Mouse (Mus musculus) liver, embryonic 16.5 days (tissue): ENCODE data around the gene Zdhhc20. TPM values are rescaled to one million over a fixed set of nuclear protein-coding genes. Genes with fewer than 3 reads are reported as not detected.
A peak's percentile ranks its signal among the peaks of the same experiment; 100 is the strongest.
"Not testable (repeated sequence)": the region's sequence is repeated elsewhere in the genome, so short reads cannot be mapped to it uniquely, and the experiment has no call there.

ENCODE experiments used
- ATAC-seq: fragments of 200-750 bp; cut with Nextera tagmentation; 2 replicates; pipeline ENCODE4 v1.8.0; 2017; ENCODE audit warnings: low read depth, mild to moderate bottlenecking, moderate number of reproducible peaks, moderate library complexity
- H3K27ac ChIP-seq: fragments of 300-500 bp; sonication (generic); 2 replicates; pipeline ENCODE4 v1.5.1; 2014; ENCODE audit warnings: mild to moderate bottlenecking, low read length
- H3K27me3 ChIP-seq: fragments of 300-500 bp; sonication (generic); 2 replicates; pipeline ENCODE4 v1.6.1; 2014; ENCODE audit warnings: low read depth, low read length, mixed read lengths; ENCODE audit not compliant: control insufficient read depth, insufficient read depth
- H3K36me3 ChIP-seq: fragments of 300-500 bp; sonication (generic); 2 replicates; pipeline ENCODE4 v1.6.1; 2014; ENCODE audit warnings: mild to moderate bottlenecking; ENCODE audit not compliant: control insufficient read depth, insufficient read depth
- H3K4me1 ChIP-seq: fragments of 300-500 bp; sonication (generic); 2 replicates; pipeline ENCODE4 v1.6.1; 2014; ENCODE audit warnings: low read depth, low read length, mixed read lengths; ENCODE audit not compliant: control insufficient read depth
- H3K4me2 ChIP-seq: fragments of 300-500 bp; sonication (generic); 2 replicates; pipeline ENCODE4 v1.6.1; 2014; ENCODE audit warnings: low read depth, low read length, mixed read lengths
- H3K4me3 ChIP-seq: fragments of 300-500 bp; sonication (generic); 2 replicates; pipeline ENCODE4 v1.5.1; 2014; ENCODE audit warnings: low read depth, mild to moderate bottlenecking, low read length
- H3K9ac ChIP-seq: fragments of 300-500 bp; sonication (generic); 2 replicates; pipeline ENCODE4 v1.6.1; 2014; ENCODE audit warnings: low read depth, low read length
- H3K9me3 ChIP-seq: fragments of 300-500 bp; sonication (generic); replicated peaks from 2 replicates; pipeline ENCODE4 v1.6.1; 2016; ENCODE audit warnings: low read length; ENCODE audit not compliant: control insufficient read depth
- WGBS: fragments of 180-500 bp; shearing (Covaris S2); extraction: QIAGEN DNeasy Blood & Tissue Kit; methylation state at CpG from one replicate; pipeline ENCODE4 v1.1.7; 2014; ENCODE audit not compliant: insufficient replicate concordance; 5-methylcytosine and 5-hydroxymethylcytosine counted together
- polyA plus RNA-seq: library from polyadenylated mRNA; unstranded; fragments of >200 nt; fragmentation: Nextera tagmentation; extraction: Ambion mirVana; gene quantifications from 2 replicates; pipeline ENCODE4 v1.2.1, GENCODE M21; 2015

Zdhhc20 gene
- polyA plus RNA-seq, 1 experiment from 2014 or later: 12.5 TPM

DNA sequence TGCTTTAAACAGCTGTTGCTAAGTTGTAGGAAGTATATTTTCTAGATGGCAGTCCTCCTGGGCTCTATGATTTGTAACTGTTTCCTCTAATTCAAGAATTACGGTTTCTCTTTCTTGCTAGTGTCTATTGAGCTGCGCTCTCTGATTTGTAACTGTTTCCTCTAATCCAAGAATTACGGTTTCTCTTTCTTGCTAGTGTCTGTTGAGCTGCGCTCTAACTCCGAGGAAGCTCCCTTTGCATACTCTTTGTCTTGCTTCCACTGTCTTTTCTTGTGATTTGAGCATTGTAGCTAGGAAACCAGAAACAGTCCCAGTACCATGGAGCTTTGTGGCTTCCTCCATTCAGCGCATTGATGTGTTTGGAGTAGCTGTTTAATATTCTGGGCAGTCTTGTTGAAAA is 25.3 kb upstream of the Zdhhc20 start:
- ATAC-seq: no peak
- Histone ChIP-seq H3K27me3 (no peaks in the 10 kb centered on the region), H3K36me3 (peaks cover 6% of the 10 kb centered on the region), H3K9ac (no peak overlapping the region), H3K4me2 (no peak overlapping the region), H3K4me3 (no peak overlapping the region), H3K27ac (no peak overlapping the region), H3K4me1 (peaks cover 5% of the 10 kb centered on the region), H3K9me3 (no peaks in the 10 kb centered on the region)
- WGBS: 73% methylated on average over 6 of the region's 6 CpGs

DNA sequence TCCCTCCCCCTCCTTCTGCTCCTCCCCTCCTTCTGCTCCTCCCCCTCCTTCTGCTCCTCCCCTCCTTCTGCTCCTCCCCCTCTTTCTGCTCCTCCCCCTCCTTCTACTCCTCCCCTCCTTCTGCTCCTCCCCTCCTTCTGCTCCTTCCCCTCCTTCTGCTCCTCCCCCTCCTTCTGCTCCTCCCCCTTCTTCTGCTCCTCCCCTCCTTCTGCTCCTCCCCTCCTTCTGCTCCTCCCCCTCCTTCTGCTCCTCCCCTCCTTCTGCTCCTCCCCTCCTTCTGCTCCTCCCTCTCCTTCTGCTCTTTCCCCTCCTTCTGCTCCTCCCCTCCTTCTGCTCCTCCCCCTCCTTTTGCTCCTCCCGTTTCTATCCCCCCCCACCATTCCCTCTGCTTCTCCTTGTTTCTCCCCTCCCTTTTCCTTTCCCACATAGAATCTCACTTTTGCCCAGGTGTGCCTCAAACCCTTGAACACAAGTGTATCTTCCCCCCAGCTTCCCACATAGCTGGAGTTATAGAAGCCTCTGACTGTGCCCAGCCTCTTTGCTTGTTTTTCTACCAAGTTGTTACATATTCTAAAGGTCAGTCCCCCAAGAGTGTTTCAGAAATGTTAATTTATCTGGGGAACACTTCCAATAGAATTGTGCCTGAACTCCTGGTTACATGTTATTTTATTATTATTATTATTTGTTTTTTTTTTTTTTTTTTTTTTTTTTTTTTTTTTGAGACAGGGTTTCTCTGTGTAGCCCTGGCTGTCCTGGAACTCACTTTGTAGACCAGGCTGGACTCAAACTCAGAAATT is 22.3 kb upstream of the Zdhhc20 start:
- H3K4me2 ChIP-seq, H3K9ac ChIP-seq, H3K36me3 ChIP-seq, H3K9me3 ChIP-seq, H3K4me3 ChIP-seq, H3K4me1 ChIP-seq, H3K27me3 ChIP-seq, ATAC-seq, H3K27ac ChIP-seq: not testable (repeated sequence)
- 27% methylated on average over 1 of the region's 1 CpGs for WGBS

DNA sequence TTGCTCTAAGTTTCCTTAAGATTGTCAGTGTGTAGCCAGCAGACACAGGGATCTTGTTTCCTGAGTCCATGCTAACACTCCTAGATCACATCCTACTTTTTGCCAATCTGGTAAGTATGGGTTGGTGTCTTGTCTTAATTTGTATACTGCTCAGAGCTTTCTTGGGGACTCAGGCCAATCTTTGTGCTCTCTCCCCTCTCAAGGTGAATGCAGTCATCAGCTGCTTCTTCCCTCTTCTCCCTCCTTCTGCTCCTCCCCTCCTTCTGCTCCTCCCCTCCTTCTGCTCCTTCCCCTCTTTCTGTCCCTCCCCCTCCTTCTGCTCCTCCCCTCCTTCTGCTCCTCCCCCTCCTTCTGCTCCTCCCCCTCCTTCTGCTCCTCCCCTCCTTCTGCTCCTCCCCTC is 21.7 kb upstream of the Zdhhc20 start:
- not testable (repeated sequence) for H3K36me3 ChIP-seq, ATAC-seq, H3K9me3 ChIP-seq, H3K4me1 ChIP-seq, H3K9ac ChIP-seq, H3K4me3 ChIP-seq, H3K27ac ChIP-seq, H3K27me3 ChIP-seq, H3K4me2 ChIP-seq

- H3K36me3 ChIP-seq: no peaks in the 10 kb centered on the region
- no peak overlapping the region for H3K4me2 ChIP-seq
- ATAC-seq: no peak
- no peak overlapping the region for H3K9ac ChIP-seq
- H3K4me3 ChIP-seq: no peak overlapping the region
- 69% methylated on average over 4 of the region's 4 CpGs for WGBS
- no peaks in the 10 kb centered on the region for H3K27me3 ChIP-seq
- H3K27ac ChIP-seq: no peak overlapping the region
- no peaks in the 10 kb centered on the region for H3K9me3 ChIP-seq
- H3K4me1 ChIP-seq: peaks cover 6% of the 10 kb centered on the region
These were observed 21.2 kb upstream of the Zdhhc20 start for GRCm38 (mm10) chr14:57911316-57911715.

DNA sequence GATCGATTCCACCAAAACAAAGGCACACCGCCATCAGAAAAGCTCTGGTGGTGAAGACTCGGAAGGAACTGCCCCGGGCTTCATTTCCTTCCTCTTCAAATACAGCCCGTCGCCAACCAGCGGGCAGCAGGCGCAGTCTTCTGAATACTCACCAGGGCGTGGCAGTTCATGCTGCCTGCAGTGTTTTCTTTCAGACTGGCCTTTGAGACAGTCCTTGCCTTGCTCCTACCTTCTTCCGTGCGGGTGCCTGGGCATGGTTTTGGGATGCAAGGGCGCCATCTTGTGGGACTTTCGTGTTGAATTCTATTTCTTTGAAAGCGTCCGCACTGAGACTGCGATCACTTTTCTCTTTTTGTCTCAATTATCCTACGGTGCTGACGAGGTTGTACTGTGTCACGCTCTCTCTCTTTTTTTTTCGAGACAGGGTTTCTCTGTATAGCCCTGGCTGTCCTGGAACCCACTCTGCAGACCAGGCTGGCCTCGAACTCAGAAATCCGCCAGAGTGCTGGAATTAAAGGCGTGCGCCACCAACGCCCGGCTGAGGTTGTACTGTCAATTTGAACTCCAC is 20.5 kb upstream of the Zdhhc20 start:
- Histone ChIP-seq H3K36me3 (no peaks in the 10 kb centered on the region), H3K27me3 (no peaks in the 10 kb centered on the region), H3K4me2 (peak overlapping the region; percentile 68), H3K27ac (peak overlapping the region; percentile 61), H3K9me3 (no peaks in the 10 kb centered on the region), H3K4me3 (peak overlapping the region; percentile 44), H3K4me1 (peaks cover 6% of the 10 kb centered on the region), H3K9ac (peak overlapping the region; percentile 54)
- peak; percentile 93 for ATAC-seq
- WGBS: 17% methylated on average over 26 of the region's 26 CpGs

GRCm38 (mm10) chr14:57909297-57909696 is 19.2 kb upstream of the Zdhhc20 start:
- ATAC-seq: no peak
- 66% methylated on average over 5 of the region's 5 CpGs for whole genome bisulfite sequencing
- Histone ChIP-seq H3K4me1 (peaks cover 6% of the 10 kb centered on the region), H3K9me3 (no peaks in the 10 kb centered on the region), H3K36me3 (no peaks in the 10 kb centered on the region), H3K4me2 (no peak overlapping the region), H3K4me3 (no peak overlapping the region), H3K27ac (no peak overlapping the region), H3K27me3 (no peaks in the 10 kb centered on the region), H3K9ac (no peak overlapping the region)

- WGBS: 49% methylated on average over 2 of the region's 2 CpGs
- no peaks in the 10 kb centered on the region for H3K9me3 ChIP-seq
- no peak overlapping the region for H3K4me3 ChIP-seq
- H3K27ac ChIP-seq: peak overlapping the region; percentile 48
- no peak for ATAC-seq
- no peak overlapping the region for H3K4me2 ChIP-seq
- H3K9ac ChIP-seq: no peak overlapping the region
- H3K27me3 ChIP-seq: no peaks in the 10 kb centered on the region
- no peaks in the 10 kb centered on the region for H3K36me3 ChIP-seq
- H3K4me1 ChIP-seq: peaks cover 6% of the 10 kb centered on the region
These were observed 18.4 kb upstream of the Zdhhc20 start for GRCm38 (mm10) chr14:57908431-57908830.

DNA sequence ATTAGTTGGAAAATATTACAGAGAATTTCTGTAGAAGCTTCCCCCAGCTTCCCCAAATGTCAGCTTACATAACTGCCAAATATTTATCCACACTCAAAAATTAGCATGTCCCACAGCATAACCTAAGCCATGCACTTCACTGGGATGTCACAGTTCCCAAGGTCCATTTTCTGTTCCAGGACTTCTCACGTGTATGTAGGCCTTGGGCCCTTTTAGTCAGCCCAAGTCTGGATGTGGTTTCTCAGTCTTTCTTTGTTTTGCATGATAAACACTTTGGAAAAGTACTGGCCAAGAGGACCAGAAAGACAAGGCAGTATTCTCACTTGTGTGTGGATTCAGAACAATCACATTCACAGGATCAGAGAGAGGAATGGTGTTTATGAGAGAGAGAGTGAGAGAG is 11.9 kb upstream of the Zdhhc20 start:
- Histone ChIP-seq H3K36me3 (no peaks in the 10 kb centered on the region), H3K4me1 (no peaks in the 10 kb centered on the region), H3K9ac (no peak overlapping the region), H3K4me3 (no peak overlapping the region), H3K9me3 (no peaks in the 10 kb centered on the region), H3K27me3 (no peaks in the 10 kb centered on the region), H3K4me2 (no peak overlapping the region), H3K27ac (no peak overlapping the region)
- 49% methylated on average over 1 of the region's 1 CpGs for WGBS
- ATAC-seq: no peak

DNA sequence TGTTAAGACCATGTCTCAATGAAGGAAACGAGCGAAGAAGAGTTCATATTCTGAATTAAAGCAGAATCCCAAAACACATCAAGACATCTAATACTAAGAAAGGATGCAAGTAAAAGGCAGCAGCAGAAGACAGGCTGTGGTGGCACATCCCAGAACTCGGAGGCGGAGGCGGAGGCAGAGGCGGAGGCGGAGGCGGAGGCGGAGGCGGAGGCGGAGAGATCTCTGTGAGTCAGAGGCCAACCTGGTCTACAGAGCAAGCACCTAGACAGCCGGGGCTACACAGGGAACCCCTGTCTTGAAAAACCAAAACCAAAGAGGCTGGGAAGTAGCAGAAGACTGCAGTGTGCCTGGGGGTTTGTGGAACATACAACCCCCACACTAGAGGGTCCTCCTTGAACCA is 6.8 kb upstream of the Zdhhc20 start:
- no peaks in the 10 kb centered on the region for H3K36me3 ChIP-seq
- H3K27ac ChIP-seq: no peak overlapping the region
- H3K4me1 ChIP-seq: no peaks in the 10 kb centered on the region
- H3K9me3 ChIP-seq: no peaks in the 10 kb centered on the region; the same call in 1 of the 2 replicates
- no peak overlapping the region for H3K4me3 ChIP-seq
- no peak overlapping the region for H3K4me2 ChIP-seq
- WGBS: 89% methylated on average over 12 of the region's 12 CpGs
- no peak overlapping the region for H3K9ac ChIP-seq
- no peaks in the 10 kb centered on the region for H3K27me3 ChIP-seq
- ATAC-seq: no peak
